Mouse (Mus musculus): Measurements from ENCODE around the gene Mdn1. TPM values are rescaled to one million over a fixed set of nuclear protein-coding genes. Genes with fewer than 3 reads are reported as not detected.

The Mdn1 gene
- total and polyA plus RNA-seq, 2 experiments from 2014 or later, result 5.9 to 29.8 TPM

DNA sequence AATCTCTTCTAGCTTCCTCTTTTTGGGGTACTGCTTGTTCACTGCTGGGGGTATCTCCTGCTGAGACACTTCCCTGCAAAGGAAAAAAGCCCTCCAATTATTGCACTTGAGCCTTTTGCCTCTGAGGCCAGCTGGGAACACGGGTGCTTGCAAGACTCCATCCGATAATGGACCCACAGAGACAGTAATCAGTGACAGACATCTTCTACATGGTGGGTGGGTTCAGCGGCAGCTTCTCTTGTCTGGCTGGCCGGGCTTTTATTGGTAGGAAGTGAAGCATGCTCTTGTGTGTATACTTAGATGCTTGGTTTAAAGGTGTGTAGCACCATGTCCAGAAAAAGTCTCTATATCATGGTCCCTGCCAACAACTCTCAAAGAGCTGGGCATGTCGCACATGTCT is 160.6 kb downstream of the Mdn1 start:
- no peaks in the 10 kb centered on the region for H3K9me3 ChIP-seq (ENCODE audit: low read length)
- DNase-seq (no peak), ATAC-seq (no peak)
- H3K36me3 ChIP-seq (ENCODE audit: insufficient read depth), result peaks cover 29% of the 10 kb centered on the region
- no peak overlapping the region for H3K4me2 ChIP-seq (ENCODE audit: low read depth)
- whole genome bisulfite sequencing, result 72% methylated on average over 5 of the region's 5 CpGs
- H3K9ac ChIP-seq, result no peak overlapping the region
- TF ChIP-seq CTCF (IDR thresholded peaks at IDR 0.05; ENCODE audit: low read depth), result no peak
- H3K4me1 ChIP-seq (ENCODE audit: insufficient read depth), result no peaks in the 10 kb centered on the region
- no peaks in the 10 kb centered on the region for H3K27me3 ChIP-seq (ENCODE audit: insufficient read depth, low read length)
- H3K27ac ChIP-seq (ENCODE audit: low read depth, low read length), result no peak overlapping the region
- no peak overlapping the region for H3K4me3 ChIP-seq (ENCODE audit: low read depth, low read length)

- Histone ChIP-seq H3K27ac (ENCODE audit: low read depth, low read length) (no peak overlapping the region), H3K36me3 (ENCODE audit: insufficient read depth) (peaks cover 26% of the 10 kb centered on the region), H3K4me3 (ENCODE audit: low read depth, low read length) (no peak overlapping the region), H3K4me2 (ENCODE audit: low read depth) (no peak overlapping the region), H3K9me3 (ENCODE audit: low read length) (no peaks in the 10 kb centered on the region), H3K9ac (no peak overlapping the region), H3K4me1 (ENCODE audit: insufficient read depth) (no peaks in the 10 kb centered on the region), H3K27me3 (ENCODE audit: insufficient read depth, low read length) (no peaks in the 10 kb centered on the region)
- WGBS, result 98% methylated on average over 3 of the region's 3 CpGs
- ATAC-seq, result no peak
- TF ChIP-seq CTCF (IDR thresholded peaks at IDR 0.05; ENCODE audit: low read depth), result no peak
- DNase-seq, result no peak
Measured at GRCm38 (mm10) chr4:32820676-32821075, 163.8 kb downstream of the Mdn1 start.

DNA sequence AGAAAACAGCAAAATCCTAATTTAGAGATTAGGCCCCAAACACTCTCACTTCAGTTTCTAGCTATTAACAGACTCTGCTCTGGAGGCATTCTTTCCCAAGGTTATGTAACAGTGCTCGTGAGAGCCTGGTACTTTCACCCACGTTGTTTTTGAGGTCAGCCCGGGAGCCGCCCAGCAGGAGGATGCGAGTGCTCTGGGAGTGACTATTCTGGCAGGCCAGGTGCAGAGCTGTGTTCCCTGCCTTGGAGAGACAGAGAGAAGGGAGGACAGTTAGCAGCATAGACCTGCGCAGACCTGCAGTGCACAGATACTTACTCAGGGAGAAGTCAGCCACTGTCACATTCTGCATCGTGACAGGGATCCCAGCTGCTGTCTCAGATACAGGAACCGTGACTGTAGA is 167.3 kb downstream of the Mdn1 start:
- Histone ChIP-seq H3K9me3 (ENCODE audit: low read length) (no peaks in the 10 kb centered on the region), H3K27me3 (ENCODE audit: insufficient read depth, low read length) (no peaks in the 10 kb centered on the region), H3K27ac (ENCODE audit: low read depth, low read length) (no peak overlapping the region), H3K9ac (no peak overlapping the region), H3K4me3 (ENCODE audit: low read depth, low read length) (no peak overlapping the region), H3K36me3 (ENCODE audit: insufficient read depth) (peaks cover 17% of the 10 kb centered on the region), H3K4me1 (ENCODE audit: insufficient read depth) (no peaks in the 10 kb centered on the region), H3K4me2 (ENCODE audit: low read depth) (no peak overlapping the region)
- TF ChIP-seq CTCF (IDR thresholded peaks at IDR 0.05; ENCODE audit: low read depth), result no peak
- 71% methylated on average over 8 of the region's 8 CpGs for WGBS
- DNase-seq (no peak), ATAC-seq (no peak)

Other genes with a start within 250 kb of the Mdn1 start
- gene Gja10, start 54.4 kb upstream of the Mdn1 start, total RNA-seq (2014; rRNA removed), result 0.14 TPM in 1 of 2 replicates, not detected in the other
- gene Gja10, start 54.4 kb upstream of the Mdn1 start, polyA plus RNA-seq (2015; fragmentation: Nextera tagmentation; extraction: Ambion mirVana), result not detected in 2 replicates
- gene Casp8ap2, start 41.7 kb upstream of the Mdn1 start, total RNA-seq (2014; rRNA removed), result 22.9 and 25.1 TPM in 2 replicates
- gene Casp8ap2, start 41.7 kb upstream of the Mdn1 start, polyA plus RNA-seq (2015; fragmentation: Nextera tagmentation; extraction: Ambion mirVana), result 25.4 and 30.4 TPM in 2 replicates
- gene Lyrm2, start 143.1 kb downstream of the Mdn1 start, total RNA-seq (2014; rRNA removed), result 103 and 105 TPM in 2 replicates
- gene Lyrm2, start 143.1 kb downstream of the Mdn1 start, polyA plus RNA-seq (2015; fragmentation: Nextera tagmentation; extraction: Ambion mirVana), result 108 and 122 TPM in 2 replicates

Data from forebrain, postnatal 0 days (tissue).